Mouse (Mus musculus): Measurements from ENCODE around the gene Pik3r2.

Gene Pik3r2

DNA sequence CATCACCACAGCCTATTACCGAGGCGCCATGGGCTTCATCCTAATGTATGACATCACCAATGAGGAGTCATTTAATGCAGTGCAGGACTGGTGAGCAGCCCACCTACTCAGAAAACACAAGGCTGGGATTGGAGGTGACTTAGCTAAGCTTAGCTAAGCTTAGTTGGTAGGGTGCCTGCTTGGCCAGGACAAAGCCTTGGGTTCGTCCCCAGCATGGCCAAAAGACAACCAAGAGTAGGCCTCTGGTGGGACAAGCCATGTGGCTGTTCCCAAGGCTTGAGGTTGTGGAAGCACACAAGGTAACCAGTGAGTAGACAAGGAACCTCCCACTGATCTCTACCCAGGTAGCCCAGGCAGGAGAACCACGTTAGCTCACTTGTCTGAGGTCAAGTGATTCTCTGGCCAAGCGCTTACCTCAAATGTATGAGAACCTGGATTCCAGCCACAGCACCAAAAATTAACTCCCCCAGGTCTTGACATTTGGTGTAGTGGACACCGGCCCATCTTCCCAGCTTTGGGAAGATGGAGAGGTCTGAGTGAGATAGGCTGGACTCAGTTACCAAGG, 20.0 kb downstream of the Pik3r2 start:
- DNase-seq (ENCODE audit: low spot score): no peak

DNA sequence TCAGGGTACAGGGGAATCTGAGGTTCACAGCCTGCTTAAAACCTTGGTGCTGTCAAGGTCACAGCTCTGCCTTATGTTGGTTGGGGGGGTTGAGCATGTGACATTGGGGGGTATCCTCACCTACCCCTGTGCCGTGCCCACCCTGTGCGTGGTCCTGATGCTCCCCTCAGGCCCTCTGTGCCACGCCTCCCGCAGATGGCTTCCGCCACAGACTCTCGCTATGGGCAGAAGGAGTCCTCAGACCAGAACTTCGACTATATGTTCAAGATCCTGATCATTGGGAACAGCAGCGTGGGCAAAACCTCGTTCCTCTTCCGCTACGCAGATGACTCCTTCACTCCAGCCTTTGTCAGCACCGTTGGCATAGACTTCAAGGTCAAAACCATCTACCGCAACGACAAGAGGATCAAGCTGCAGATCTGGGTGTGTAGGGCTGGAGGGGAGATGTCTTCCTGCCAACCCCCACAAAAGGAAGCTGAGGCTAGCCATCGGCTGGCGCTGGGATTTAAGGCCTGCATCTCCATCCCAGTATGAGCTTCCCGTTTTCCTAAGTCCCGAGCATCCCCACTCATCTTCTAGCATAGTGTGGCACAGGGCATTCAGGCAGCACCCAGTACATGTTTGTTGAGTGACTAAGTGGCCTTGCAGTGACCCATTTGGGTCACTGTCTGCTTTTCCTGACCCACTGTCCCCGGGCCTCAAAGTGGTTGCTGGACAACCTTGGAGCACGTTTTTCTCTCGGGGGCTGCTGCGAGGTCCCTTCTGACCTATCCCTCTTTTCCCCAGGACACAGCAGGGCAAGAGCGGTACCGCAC, 20.6 kb downstream of the Pik3r2 start:
- no peak for DNase-seq (ENCODE audit: low spot score)

DNA sequence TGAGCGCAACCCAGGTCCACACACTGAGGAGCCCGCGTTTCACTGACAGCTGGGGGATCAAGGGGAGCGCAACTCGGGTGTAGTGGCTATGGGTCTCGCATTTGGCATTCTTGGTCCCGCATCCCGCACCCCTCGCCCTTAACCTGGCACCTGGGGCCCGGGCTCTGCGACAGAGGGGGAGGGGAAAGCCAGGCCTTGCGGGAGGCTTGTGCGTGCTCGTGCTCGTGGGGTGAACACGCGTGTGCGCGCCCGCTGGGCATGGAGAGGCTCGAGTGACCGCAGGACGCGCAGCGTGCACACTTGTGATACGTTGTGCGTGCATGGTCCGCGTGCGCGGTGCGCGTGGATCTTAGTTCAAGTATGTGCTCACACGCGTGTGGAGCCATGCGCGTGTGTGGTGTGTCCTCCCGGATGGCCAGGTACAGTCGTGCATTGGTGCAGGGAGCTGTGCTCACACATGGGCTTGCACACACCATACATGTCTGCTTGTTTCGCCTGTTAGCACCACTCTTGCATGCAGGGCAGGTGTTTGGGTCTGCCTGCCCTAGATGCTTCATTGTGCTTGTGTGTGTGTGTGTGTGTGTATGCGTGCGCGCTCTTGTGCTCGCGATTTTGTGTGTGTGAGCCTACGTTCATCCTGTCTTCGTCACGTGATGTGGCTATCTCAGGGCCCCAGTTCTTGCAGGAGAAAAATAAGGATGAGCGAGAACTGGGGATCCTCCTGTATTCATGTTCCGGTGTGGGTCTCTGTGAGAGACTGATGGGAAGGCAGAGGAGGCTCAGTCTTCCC, 21.4 kb downstream of the Pik3r2 start:
- no peak for DNase-seq (ENCODE audit: low spot score)

DNA sequence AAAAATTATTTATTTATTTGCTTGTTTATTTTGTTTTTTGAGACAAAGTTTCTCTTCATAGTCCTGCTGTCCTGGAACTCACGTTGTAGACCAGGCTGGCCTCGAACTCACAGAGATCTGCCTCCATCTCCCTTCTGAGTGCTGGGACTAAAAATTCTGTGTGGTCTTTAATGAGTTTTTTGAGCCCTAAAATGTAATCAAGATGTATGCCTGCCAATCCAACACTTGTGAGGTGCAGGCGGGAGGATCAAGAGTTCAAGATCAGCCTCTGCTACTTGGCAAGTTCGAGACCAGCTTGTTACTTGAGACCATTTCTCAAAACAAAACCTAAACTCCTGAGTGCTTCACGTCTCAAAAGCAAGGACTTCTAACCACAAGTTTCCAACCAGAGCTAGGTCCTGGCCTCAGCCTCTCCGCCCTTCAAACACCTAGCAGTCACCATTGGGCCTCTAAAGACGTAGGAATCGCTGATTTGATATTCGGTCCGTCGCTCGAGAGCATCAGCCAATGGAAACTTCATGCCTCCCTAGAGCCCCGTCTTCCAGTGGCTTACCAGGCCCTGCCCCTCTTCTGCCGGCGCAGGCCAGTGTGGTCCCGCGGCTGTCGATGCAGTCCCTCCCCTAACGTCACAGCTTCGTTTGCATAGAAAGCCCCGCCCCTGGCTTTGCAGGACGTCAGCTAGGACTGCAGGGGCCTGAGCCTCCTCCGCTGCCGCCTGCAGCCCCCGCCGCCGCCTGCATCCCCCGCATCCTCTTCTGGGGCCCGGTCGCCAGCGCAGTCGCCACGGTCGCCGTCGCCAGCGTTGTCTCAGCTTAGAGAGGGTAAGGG, 22.3 kb downstream of the Pik3r2 start, which contains the start of gene Rab3a:
Gene Rab3a, plus strand, starts transcription at position 637 of the 828 bp plus-strand sequence.
- peak; percentile 78 for DNase-seq (ENCODE audit: low spot score)

DNA sequence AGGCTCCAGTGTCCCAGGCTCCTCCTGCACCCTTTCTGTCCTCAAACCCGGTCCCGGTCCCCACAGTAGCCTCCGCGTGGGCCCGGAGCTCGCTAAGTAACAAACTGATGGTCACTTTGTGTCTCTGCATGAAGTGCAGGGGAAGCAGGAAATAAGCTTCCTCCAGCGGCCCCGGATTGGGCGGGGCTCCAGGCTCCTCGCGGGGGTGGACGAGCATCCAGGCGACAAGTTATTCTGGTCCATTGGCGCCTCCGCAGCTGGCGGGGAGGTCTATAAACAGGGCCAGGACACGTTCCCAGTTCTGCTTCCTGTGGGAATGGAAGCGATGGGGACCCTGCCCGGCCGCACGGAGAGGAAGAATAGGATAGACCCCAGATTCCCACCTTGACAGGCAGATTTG, 23.4 kb downstream of the Pik3r2 start:
- no peak for DNase-seq (ENCODE audit: low spot score)

DNA sequence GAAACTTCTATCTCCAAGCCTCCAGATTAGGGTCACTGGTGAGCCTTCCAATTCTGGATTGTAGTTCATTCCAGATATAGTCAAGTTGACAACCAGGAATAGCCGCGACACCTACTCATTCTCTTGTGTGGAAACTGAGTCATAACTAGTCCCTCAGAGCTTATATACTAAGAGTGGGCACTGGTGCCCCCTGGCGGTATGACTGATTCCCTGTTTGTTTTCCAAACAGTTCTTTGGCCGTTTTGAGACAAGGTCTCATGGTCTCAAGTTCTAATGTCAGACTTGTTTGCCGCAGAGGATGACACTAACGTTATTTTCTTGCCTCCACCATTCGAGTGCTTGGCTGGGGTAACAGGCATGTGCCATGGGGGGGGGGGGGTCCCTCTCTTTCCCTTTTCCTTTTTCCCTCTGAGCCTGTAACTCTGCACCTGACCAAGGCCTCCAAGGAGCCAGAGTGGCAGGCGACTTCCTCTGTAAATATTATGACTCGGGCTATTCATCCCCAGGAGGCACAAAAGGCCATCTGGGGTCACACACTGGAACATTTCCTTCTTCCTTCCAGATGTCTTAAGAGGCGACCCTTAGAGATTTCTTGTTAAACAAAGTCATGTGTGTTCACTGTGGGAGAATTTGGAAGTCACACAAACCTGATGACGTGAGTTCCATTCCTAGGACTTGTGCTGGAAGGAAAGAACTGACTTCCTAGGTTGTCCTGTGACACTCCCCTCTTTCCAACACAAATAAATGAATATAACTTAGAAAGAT, 24.3 kb downstream of the Pik3r2 start:
- no peak for DNase-seq (ENCODE audit: low spot score)

DNA sequence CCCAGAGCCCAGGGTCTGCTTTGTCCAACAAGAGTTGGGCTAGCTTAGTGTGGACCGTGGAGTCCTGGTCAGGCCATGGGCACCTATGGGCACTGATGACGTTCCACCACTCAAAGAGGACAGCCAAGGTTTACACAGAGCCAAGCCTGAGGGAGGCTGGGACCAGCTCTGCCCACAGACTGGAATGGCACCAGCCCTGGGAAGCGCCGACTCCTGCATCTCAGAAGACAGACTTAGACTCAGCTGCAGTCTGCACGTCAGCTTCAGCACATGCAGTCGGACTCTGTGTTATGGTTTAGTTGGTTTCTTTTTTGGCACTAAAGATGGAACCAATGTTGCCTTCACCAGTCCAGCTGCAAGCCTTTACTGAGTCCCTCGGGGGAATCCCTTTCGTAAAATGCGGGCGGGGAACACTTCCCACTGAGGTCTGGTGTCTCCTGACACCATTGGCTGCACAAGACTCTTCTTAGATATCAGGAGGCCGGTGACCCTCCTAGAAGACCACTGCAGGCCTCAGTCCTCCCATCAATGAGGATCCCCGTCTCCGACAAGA, 26.3 kb downstream of the Pik3r2 start:
- no peak for DNase-seq (ENCODE audit: low spot score)

DNA sequence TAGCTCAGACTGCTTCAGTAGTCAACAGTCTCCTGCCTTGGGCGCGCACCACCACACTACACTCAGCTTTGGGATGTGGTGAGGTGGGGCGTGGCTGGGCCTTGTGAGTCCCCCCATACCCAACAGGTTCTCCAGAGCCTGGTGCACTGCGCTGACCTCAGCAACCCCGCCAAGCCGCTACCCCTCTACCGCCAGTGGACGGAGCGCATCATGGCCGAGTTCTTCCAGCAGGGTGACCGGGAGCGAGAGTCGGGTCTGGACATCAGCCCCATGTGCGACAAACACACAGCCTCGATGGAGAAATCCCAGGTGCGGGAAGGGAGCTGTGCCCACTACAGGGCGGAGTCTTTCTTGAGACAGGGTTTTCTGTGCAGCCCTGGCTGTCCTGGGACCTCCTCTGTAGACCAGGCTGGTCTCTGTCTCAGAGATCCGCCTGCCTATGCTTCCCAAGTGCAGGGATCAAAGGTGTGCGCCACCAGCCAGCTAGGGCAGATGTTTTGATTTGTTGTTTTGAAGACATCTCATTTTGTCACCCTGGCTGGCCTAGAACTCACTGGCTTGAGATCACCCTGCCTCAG, 27.3 kb downstream of the Pik3r2 start:
- DNase-seq (ENCODE audit: low spot score): no peak

DNA sequence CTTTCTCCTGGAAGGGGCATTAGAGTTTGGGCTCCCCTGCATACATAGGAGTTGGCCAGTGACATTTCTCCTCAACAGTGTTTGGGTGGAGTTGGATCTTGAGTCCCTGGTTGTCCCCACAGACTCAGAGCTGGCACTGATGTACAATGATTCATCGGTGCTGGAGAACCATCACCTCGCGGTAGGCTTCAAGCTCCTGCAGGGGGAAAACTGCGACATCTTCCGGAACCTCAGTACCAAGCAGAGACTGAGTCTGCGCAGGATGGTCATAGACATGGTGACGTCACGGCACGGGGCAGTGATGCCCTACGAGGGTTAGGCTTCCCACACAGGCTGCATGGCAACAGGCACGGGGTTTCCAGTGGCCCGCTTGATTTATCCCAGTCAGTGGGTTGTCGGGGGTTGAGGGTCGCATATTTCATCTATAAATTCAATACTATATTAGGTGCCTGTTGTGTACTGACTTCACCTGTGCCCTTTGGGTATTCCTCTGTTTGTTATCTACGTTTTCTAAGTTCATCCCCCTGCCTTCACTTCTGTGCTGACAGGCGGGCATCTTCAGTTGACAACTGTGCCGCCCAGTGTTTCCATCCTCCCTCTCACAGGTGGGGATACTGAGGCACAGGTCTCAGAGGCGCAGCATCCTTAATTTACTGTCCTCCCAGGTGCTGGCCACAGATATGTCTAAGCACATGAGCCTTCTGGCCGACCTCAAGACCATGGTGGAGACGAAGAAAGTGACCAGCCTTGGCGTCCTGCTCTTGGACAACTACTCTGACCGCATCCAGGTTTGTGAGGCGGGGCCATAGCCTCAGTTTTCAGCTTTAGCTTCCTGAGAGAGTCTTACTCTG, 28.0 kb downstream of the Pik3r2 start:
- no peak for DNase-seq (ENCODE audit: low spot score)

DNA sequence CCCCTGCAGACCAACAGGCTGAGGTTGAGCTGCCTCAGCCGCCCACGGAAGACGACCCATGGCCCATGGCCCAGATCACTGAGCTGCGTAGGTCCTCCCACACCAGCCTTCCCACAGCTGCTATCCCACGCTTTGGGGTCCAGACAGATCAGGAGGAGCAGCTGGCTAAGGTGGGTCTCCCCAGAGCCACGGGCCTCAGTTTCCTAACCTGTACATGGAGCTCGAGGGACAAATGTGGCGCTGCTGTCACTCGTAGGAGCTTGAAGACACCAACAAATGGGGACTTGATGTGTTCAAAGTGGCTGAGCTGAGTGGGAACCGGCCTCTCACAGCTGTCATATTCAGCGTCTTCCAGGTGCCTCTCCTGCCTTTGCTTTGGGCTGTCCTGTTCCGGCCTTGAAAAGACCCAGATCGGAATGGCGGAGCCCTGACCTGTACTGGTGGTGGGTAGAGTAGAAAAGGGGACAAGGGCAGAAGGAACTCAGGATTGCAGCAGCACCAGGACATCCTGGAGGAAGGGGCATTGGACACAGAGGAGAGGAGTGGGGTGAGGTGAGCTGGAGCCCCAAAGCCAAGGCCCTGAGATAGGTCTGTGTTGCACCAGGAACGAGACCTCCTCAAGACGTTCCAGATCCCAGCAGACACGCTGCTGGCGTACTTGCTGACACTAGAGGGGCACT, 29.2 kb downstream of the Pik3r2 start:
- DNase-seq (ENCODE audit: low spot score): no peak

DNA sequence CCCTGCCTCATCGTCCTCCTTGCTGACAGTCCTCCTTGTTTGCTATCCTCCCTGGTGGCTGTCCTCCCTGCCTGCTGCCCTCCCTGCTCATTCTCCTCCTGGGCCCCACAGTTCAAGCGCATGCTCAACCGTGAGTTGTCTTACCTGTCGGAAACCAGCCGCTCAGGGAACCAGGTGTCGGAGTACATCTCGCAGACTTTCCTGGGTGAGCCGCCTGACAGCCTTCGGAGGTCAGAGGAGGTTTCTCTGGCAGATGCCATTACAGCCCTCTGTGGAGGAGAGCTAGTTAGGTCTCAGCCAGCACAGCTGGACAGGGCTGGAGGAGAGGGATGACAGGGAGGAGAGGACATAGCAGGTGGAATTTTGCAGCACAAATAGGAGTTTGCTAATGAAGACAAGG, 29.8 kb downstream of the Pik3r2 start:
- DNase-seq (ENCODE audit: low spot score): no peak

DNA sequence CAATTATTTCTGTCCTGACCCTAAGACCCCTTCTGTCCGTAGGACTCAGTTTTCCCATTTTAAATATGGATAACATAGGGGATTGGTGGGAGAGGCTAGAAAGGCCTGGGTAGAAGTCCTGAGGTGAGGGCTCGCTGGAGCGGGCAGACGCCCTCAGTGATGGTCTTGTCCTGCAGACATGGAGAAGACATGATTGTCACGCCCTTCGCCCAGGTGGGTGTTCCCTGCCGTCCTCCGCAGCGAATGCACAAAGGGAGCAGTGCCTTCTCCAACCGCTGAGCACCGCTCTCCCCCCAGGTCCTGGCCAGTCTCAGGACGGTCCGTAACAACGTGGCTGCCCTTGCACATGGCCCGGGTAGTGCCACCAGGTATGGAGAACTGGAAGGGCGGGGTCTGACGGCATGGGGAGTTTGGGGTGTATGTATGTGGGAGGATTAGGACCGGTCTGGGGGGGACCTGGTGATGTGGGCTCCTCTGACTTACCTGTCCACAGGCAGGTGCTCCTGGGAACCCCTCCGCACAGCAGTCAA, 30.8 kb downstream of the Pik3r2 start:
- no peak for DNase-seq (ENCODE audit: low spot score)

DNA sequence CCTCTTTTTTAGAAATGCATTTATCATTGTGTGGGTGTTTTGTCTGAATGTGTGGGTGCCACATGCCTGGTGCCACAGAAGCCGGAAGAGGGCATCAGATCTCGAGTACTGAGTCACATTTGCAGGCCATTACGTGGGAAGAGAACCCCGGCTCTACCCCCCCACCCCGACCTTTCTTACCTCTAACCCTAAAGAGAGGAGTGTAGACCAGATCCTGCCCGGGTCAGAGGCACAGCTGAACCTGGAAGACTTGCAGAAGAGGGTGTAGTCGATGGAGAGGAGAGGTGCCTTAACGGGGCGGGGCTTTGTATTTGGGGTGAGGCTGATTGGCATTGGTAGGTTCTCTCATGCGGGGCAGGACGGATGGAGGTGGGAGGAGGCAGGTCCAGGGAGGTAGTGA, 31.7 kb downstream of the Pik3r2 start:
- DNase-seq (ENCODE audit: low spot score): no peak

DNA sequence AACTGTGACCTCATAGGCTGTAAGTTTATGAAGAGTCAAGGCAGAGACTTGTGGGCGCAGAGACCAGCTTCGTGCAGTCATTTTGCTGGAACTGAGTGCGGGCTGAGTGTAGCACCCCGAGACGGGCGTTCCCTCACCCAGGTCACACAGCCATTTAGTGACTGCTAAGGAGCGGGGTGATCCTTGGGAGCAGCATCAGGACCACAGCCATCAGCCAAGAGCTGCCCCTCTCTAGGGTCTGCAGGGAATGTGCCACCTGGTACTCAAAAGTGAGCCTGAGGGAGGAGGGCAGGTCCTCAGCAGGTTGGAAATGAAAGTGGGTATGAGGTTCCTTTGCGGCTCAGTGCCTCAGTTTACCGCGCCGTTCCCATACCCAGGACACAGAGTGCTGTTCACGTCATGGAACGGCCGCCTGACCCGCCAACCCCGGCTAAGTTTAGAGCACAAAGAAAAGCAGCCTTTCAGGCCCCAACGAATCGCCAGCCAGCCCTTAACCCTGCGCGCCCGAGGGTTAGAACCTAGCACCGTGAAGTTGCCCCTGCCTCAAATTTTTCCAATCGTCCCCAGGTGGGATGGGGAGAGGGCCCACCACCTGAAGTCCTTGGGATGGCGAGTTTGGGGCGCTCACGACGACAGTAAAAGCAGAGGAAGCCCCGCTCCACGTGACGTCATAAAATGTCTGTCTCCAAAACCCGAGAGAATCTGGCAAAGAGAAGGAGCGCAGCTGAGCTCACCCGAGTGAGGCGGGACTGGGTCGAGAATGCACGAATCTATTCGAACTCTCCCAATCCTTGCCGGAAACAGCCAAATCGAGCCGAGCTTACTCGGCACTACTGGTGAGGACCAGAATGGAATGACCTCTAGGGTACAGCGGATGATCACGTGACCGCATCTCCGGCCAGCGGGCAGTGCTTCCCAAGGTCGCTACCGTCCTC, 32.6 kb downstream of the Pik3r2 start:
- no peak for DNase-seq (ENCODE audit: low spot score)

DNA sequence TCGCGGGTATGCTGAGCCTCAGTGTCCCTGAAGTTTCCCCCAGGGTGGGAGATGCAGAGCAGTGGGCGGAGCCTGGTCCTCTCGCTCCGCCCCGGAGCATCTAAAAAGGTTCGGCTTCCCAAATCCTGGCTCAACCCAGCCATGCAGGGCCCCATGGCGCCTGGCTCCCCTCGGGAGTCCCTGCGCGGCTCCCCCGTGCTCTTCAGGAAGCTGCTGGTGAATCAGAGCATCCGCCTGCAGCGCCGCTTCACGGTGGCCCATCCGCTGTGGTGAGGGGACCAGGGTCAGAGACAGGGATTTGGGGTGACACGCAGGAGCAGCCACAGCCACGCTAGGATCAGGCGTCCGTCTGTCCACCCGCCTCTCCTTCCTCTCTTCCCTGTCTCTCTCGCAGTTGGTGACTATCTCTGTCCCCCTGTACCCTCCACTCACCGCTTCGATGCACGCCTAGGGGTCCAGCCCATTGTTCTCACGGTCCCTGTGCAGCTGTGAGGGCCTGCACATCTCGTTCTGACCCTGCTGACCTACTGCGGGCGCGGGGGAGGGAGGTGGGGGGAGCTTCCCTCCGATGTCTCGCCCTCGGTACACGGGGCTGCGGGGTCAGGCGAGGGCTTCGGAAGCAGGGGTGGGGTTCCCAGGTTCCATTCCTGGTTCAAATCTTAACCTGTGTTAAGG, 33.4 kb downstream of the Pik3r2 start:
- no peak for DNase-seq (ENCODE audit: low spot score)

DNA sequence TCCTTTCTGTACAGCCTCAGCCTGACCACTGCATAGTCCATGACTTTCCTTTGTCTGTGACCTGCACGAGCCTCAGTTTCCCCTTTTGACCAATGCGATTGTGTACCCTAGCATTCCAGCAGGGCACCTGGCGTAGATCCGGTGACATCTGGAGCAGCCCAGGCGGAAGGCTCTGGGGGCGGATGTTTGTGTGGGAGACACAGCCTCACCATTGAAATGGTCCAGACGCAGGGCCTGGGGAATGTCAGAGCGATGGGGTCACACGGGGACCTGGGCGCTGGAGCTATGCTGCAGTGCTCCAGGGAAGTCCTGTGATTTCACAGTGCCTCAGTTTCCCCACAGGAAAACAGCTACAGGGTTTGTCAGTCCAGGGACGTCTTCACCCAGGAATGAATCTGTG, 34.3 kb downstream of the Pik3r2 start:
- no peak for DNase-seq (ENCODE audit: low spot score)

DNA sequence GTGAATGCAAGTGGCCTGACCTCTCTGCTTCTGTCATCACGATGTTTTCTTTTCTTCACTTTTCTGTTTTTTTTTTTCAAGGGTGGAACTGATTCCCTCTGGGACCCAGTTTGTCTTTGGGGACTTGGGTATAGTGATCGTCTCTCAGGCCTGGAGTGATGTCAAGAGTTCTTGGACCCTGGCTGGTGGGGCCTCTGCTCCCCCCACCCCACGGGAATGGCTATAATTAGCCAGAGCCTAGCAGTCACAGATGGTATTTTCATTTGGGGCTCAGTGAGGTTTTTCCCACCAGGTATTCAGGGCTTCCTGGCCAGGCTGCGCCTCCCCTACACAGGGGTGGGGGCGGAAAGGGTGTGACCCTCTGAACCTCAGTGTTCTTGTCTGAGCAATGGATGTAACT, 34.9 kb downstream of the Pik3r2 start:
- DNase-seq (ENCODE audit: low spot score): no peak
